Mouse (Mus musculus) adrenal gland, postnatal 36 days (tissue): ENCODE measurements around the gene Fam198a. TPM values are rescaled to one million over a fixed set of nuclear protein-coding genes. Genes with fewer than 3 reads are reported as not detected.

Source experiments
- DNase-seq, 2 experiments: peaks; one replicate each; pipeline ENCODE4 v3.0.0; 2021; ENCODE audit warnings: mixed read lengths in 1 of 2
- total RNA-seq, 2 experiments: library from RNA; stranded (reverse); gene quantifications; 2 replicates each; pipeline ENCODE4 v1.2.3; 2021

The Fam198a gene
- total RNA-seq, 2 experiments from 2014 or later: 1.4 to 1.5 TPM

DNA sequence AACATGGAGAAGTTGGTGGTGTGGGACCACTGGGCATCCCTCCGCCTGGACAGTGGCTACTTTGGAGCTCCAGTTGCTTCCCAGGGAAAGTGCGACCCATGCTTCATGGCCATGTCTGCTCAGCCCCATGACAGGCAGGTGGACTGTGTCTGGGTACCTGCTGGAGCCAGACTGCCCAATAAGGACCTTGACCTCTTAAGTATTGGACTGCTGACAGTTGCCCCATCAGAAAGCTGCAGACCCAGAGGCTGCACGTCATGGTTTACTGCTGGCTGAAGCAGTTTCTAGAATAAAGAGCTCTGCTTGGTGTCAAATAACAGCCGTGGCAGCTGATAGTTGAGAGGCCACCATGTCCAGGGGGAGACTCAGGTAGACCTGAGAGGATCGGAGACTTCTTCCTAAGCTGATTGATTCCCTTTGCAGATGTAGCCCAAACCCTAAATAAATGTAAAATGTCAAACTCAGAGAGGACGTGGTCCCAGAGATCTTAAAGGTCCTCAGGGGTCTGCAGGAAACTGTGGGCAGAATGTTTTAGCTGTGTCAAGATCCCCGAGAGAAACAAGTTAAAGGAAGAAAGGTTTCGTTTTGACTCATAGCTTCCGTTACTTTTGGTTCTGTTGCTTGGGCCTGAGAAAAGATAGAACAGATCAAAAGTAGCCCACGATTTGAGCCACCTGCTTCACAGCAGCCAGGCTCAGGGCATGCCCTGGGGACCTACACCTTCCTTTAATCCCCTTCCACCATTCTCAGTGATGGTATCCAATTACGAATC, 24.0 kb upstream of the Fam198a start:
- no peak for DNase-seq

DNA sequence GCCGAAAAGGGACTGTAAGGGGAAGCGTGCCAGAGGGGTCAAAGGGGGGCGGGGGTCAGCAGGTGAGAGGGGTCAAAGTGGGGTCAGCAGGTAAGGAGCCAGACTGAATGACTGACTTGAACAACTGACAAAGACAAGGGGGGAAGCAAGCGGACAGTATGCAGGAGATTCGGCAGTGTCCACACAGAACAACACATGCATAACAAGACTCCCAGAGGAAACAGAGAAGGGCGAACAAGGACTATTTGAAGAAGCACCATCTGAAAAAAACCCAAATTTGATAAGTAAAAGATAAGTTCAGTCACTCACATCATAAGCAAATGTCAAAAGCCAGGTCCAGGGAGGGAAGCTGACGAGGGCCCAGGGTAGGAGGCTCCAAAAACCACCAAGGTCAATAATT, 23.1 kb upstream of the Fam198a start:
- DNase-seq: no peak

DNA sequence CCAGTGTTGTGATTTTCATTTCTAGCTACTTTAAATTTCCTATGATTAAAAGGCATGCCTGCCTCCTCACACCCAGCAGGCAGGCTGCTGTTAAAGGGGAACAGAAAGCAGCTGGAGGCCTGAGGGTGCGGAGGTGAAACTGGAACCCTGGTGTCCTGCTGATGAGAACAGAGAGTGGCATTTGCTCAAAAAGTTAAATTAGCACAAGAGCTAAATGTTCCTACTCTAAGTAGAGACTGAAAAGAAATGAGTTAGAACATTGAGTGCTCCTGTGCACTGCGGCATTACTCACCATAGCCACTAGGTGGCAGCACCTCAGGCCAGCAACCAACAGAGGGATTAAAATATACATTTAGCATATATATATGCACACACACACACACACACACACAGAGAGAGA, 22.3 kb upstream of the Fam198a start:
- peak; percentile 45 to 67 for DNase-seq

DNA sequence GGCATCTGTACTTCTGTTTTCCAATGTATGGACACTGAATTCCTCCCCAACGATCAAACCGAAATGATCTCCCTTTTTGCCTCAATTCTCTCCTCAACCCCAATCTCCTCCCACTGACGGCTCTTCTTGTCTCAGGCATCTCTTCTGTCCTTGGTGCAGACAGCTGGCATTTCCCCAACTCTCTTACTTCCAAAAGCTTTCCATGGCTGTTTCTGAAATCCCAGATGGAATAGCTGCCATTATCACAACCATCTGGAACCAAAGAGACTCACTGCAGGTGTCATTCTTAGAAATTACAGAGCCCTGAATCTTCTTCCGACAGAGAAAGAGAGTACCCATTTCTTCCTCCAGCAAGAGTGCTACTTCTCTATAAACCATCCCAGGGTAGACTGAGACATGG, 15.9 kb upstream of the Fam198a start:
- DNase-seq: no peak

DNA sequence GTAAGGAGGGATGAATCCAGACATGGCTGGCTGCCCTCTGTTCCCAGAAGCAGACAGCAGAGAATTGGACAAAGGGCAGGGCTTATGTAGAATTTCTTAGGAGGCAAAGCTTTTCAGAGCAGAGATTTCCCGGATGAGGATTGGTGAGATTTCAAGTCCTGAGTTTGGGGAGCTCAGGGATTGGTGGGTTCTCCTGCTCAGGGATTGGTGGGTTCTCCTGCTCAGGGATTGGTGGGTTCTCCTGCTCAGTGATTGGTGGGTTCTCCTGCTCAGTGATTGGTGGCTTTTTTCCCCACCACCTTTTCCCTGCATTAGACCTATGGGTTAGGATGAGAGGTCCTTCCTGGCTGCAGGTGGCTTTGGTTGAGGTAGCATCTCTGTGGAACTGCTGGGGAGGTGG, 13.8 kb upstream of the Fam198a start:
- no peak for DNase-seq

DNA sequence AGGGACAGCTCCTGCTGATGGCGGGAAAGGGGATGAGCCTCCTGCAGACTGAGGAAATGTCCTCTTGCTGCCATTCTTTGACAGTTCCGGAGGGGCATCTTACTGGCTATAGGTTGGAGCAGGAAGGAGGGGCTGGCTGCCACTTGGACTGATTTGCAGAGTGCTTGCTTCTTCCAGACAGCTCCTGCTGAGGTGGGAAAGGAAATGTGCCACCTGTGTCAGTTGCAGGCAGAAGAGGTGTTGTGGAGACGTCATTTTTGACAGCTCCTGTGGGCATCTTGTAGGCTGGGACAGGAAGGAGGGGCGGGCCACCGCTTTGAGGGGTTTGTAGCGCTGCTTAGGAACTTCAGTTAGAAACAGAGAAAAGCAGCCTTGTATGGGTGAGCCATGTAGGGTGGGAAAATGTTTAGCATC, 13.3 kb upstream of the Fam198a start:
- no peak for DNase-seq

DNA sequence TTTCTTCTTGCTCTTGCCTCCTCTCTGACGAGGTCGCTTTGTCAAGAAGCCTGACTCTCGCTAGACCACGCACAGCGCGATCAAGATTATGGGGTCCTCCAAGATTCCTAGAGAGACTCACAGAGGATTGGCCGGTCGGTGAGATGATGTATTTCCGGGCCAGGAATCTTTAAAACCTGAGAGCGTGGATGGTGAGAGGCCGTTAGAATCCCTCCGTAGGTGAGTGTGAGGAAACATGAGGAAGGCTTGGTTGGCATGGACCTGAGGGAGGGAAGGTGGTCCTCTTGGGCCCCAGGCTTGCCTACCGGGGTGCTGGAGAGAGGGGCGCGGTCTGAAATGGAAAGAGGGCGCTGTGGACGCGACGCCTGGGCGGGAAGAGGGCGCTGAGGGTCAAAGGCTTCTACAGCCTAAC, 12.8 kb upstream of the Fam198a start:
- no peak for DNase-seq

DNA sequence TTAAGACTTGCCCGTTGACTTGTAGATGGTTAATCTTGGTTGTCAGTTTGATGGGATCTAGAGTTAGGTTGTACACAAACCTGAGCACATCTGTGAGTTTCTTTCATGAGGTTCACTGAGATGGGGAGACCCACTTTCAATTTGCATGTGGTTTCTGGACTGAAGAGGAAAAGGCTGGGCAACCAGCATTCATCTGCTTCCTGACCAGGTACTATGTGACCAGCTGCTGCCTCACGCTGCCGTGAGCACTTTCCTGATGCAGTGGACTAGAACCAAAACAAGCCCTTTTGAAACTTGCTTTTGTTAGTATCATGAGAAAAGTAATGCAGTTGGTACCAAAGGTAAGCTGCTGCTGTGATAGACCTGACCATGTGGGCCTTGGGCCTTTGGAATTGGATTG, 7.8 kb upstream of the Fam198a start:
- DNase-seq: no peak

DNA sequence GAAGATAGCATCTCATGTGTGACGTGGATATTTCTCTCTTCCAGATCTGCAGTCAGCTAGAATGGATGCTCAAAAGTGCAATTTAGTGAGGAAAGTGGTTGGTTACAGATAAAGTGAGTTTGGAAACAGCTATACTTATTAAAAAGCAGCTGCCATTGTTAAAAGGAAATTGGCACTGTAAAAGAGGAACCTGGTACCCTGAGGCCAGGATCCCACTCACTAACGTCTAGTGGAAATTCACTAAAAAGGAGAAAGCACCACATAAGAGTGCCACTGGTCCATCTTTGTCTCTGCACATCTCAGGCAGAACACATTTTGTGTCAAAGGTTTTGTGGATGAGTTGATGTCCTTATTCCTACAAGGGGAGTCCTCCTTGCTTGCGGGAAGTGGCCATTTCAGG, 7.2 kb upstream of the Fam198a start:
- DNase-seq: no peak

DNA sequence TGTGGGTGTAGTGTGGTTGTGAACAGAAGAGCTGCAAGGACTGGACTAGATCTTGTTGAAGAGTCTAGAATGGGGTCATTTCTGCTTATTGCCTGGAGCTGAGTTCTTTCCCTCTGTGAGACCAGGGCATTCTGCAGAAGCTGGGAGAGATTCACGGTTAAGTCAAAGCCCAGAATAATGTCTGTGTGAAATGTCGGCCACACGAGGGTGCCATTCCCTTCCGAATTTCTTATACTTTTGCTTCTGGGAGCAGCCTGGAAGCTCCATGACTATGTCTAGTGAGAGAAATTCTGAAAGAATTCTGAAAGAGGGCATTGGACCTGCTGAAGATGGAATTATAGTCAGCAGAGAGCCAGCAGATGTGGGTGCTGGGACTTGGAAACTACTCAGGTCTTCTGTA, 3.0 kb upstream of the Fam198a start:
- peak; percentile 78 to 80 for DNase-seq

DNA sequence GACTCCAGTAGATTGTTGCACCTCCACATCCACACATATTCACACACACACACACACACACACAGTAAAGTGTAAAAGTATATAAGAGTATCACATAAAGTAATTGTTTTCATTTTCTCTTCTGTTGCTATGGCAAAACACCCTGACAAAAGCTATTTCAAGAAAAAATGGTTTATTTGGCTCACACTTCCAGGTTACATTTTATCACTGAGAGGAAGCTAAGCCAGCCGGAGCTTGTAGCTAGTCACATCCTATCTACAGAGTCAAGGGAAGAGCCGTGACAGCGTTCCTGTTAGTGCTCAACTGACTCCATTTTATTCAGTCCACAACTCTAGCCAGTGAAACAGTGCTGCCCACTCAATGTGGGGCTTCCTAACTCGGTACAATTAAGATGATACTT, 2.4 kb upstream of the Fam198a start:
- DNase-seq: no peak

DNA sequence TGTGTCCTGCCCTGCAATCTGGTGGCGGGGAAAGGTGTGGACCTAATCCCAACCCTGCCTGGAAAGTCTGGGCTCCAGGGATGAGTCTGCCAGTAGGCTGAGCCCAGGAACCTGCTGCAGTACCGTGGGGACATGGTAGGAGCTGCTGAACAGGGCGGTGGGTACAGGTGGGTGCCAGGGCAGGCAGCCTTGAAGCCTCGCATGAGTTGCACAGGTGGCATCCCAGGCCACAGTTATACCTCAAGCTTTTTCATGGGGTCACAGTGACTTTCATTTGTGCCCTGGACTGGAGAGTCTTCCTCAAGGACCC, 281 bp downstream of the Fam198a start:
- no peak for DNase-seq

DNA sequence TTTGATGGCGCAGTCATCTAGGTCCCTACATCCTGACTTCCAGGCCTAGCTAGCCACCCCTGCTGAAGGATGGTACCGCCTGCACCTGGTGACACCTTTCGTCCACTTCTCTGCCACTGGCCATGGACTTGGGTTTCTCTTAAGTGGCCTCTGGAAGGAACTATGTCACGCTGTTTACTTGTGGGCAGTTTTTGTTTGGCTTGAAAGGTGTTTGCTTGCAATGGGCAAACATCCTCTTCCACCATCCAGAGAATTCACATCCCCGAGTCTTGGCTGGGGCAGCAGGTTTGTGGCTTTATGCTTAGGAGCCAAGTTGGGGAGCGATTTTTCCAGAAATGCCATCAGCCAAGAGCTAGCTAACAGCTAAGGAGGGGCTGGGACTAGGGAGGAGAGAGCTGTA, 1.8 kb downstream of the Fam198a start:
- no peak for DNase-seq

DNA sequence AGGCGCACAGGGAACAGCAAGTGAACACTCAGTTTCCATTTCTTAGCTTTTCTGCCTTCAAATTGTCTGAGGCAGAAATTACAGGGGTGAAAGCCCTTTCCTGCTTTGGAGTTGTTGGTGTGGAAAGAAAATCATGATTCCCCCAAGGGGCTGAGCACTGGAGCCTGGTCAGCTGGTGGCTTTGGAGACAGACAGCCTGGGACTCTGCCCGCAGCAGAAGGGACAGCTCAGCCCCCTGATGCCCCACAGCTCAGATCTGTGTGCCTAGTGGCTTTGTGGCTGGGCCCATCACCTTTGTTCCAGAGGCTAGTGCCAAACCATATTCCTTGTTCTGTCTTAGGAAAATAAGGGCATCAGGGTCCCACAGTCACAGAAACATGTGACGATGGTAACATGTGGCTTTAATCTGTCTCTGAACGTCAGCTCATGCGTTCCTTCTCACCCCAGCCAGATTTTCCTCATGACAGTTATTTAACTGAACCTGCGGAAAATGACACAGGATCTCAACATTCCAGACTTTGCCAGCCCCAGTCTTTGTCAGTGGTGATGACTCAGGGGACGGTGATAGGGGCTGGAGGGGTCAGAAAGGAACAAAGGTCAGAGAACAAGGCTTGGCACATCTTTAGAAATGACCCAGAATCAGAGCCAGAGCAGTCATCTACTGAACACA, 9.3 kb downstream of the Fam198a start:
- DNase-seq: peak in 1 of 2 experiments; percentile 38

DNA sequence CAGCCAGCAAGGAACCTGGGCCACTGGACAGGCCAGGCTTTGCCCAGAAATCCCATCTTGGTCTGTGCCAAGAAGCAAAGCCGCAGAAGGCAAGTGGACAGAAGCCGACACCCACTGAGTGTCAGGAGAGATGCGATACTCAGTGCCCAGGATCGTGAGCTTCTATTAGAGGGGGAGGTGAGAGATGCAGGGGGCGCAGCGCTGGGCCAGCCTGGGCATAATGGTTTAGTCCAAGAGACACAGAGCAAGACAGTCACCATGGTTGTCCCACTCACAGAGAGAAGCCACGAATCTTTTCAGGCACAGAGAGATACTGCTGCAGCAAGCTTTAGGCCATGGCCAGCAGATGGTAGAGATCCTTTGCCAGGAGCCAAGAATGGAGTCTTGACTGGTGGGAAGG, 14.2 kb downstream of the Fam198a start:
- DNase-seq: no peak

DNA sequence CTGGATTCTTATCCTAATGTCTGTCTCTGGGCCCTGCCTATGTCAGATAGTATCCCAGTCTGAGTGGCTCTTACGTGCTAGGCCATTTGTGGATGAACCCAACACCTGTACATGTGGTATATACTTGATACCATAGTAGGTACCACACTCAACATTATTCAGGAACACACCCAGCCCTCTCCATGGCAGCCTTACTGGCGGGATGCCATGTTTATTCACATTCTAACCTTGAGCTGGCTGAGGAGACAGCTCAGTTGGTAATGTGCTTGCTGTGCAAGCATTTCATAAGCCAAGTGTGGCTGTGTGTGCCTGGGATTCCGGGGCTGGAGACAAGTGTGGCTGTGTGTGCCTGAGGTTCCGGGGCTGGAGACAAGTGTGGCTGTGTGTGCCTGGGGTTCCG, 17.5 kb downstream of the Fam198a start:
- DNase-seq: peak; percentile 80 to 81

DNA sequence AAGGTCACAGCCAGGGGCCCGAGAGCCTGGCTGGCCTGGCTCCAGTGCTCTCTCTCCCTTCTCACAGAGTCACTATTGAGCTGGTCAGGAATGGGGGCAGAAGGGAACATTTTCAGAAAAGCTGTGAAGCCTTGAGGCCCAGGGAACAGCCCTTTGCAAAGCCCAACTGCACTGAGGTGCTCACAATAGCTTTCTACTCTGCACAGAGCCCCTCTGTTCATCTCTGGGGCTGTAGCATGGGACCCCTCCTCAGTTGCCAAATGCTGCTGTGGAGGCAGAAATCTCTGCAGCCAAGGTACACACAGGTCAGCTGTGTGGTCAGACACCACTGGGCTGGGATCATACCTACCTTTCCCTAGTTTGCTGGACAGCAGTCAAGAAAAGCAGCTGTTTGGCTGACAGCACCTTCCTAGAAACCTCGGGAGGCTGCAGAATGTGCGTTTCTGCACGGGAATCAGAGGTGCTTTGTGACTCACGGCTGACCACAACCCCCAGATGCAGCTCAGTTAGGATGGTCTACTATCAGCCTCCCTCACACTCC, 19.1 kb downstream of the Fam198a start:
- peak; percentile 51 to 64 for DNase-seq

DNA sequence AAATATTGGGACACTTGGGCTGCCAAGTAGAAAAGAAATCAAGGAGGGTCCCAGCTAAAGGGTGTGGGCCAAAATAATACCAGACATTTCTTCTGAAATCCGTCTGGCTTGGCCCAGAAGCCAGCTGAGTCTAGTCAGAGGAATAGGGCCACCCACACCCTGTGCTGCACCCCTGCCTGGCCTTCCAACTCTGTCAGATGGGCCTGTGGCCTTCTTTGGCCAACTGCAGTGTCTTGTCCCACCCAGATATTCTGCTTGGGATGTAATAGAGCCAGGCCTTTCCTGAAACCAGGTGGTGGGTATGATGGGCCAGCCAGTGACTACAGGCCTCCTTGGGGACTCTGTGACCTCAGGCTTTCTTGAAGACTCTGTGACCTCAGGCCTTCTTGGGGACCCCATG, 22.4 kb downstream of the Fam198a start:
- no peak for DNase-seq

DNA sequence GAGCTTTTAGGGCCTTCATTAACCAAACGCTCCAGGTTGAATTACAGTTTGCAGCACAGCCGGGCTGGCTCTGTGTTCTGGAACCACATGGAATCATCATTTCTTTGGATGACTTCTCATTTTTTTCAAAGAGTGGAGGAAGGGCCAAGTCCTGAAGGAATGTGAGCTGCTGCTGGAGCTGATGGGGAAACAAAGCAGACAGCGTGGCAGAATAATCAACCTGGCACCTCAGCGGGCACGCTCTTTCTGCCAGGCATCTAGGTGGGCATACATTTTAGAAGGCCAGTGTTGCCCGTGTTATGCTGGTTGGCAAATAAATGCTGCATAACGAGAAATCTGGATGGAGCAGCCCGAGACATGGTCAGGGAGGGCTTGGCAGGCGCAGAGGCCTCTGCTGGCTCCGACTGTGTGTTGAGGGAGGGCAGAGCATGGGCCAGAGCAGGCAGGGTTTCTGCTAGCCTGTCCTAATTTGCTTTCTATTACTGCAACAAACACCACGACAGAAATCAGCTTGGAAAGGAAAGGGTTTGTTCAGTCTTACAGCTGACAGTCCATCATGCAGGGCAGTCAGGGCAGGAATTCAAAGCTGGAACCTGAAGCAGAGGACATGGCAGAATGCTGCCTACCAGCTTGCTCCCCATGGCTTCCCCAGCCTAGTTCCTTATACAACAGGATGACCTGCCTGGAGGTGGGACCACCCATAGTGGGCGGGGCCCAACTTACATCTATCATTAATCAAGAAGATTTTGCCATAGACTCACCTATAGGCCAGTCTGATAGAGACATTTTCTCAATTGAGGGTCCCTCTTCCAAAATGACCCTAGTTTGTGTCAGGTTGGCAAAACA, 23.6 kb downstream of the Fam198a start:
- no peak for DNase-seq

DNA sequence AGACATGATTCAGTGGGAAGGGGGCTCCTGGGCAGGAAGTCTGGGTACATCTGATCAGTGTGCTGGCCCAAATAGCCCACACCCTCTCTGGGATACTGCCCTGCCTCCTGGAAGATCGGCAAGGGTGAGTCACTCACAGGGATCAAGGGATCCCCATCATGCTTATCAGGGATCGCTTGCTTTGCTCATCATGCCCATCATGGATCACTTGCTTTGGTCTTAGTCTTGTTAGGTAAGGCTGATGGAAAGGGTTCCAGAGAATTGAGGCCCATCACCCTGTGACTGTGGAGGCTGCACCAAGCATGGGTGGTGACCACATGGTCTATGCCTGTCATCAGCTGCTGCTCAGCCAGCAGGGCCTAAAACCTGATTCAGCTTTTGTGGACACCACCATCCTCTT, 24.5 kb downstream of the Fam198a start:
- no peak for DNase-seq

DNA sequence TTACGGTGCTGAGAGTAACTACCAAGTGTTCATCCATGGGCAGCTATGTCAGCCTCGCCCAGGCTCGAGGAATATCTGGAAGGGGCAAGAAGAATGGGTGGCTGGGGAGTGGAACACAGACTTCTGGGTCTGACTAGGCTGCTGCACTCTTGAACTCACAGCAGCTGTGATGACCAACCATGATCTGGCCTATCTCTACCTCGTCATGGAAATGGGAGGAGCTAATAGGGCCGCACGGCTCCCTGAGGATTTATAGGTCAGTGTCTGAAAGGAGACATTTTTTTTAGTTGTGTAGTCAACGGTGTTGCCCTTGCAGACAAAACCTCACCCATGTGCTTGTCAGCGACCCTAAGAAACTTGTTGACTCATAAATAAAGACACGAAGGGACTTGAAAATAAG, 30.3 kb downstream of the Fam198a start:
- DNase-seq: peak in 1 of 2 experiments; percentile 48

DNA sequence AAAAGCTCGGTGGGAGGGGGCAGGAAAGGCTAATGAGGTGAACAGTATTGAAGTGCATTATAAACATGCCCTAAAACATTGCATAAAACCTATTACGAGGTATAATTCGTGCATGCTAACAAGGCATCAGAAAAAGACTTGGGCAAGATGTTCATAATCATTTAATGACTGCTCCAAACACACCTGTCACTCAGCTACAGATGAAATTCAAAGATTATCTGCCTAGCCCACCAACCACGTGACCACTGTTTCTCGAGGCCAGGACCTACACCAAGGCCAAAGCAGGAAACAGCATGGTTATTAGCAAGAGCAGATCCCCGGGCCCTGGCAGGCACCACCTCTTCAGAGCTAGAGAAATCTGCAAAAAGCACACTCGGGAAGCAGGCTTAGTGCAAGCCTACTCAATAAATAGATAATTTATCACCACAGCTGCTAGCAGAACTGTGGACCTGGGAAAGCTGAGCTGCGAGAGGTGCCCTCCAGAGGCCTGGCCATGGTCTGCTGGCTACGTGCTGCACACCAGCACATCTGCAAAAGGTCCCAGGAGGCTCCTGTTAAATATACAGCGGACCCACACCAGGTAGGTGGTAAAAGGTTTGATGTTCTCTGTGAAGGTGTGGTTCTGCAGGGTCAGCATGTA, 30.8 kb downstream of the Fam198a start:
- no peak for DNase-seq
